Mouse (Mus musculus) leukemia stem cell, adult 10-12 weeks (primary cell): ENCODE results near the gene Pip4k2c. TPM values are rescaled to one million over a fixed set of nuclear protein-coding genes. Genes with fewer than 3 reads are reported as not detected.

Source experiments
- polyA plus RNA-seq: library from polyadenylated mRNA; stranded (reverse); fragments of >175 nt; gene quantifications from 2 replicates; pipeline ENCODE4 v1.2.3, GENCODE M21; 2012; ENCODE audit warnings: low replicate concordance

The Pip4k2c gene
- polyA plus RNA-seq: 42.0 and 97.1 TPM in 2 replicates

GRCm38 (mm10) chr10:127211414-127211854, at the start of gene Pip4k2c:
Gene Pip4k2c, minus strand, starts transcription at chr10:127211585.

GRCm38 (mm10) chr10:127195328-127196129, 15.9 kb downstream of the Pip4k2c start, which contains the start of gene Dtx3:
Gene Dtx3, minus strand, starts transcription at chr10:127195728.

GRCm38 (mm10) chr10:127189651-127190381, 21.6 kb downstream of the Pip4k2c start, which contains the start of gene Arhgef25:
Gene Arhgef25, minus strand, starts transcription at chr10:127190083.

GRCm38 (mm10) chr10:127179871-127180694, 31.3 kb downstream of the Pip4k2c start, which contains the start of gene Slc26a10:
Gene Slc26a10, minus strand, starts transcription at chr10:127180645.

GRCm38 (mm10) chr10:127164631-127165353, 46.6 kb downstream of the Pip4k2c start, which contains the start of gene B4galnt1:
Gene B4galnt1, plus strand, starts transcription at chr10:127165225.

Other genes starting within 250 kb of the Pip4k2c start
- gene Ctdsp2, start 232.9 kb downstream of the Pip4k2c start, polyA plus RNA-seq: 54.0 and 101 TPM in 2 replicates
- gene Avil, start 210.9 kb downstream of the Pip4k2c start, polyA plus RNA-seq: 0.24 and 0.36 TPM in 2 replicates
- gene Tsfm, start 180.7 kb downstream of the Pip4k2c start, polyA plus RNA-seq: 75.8 and 81.5 TPM in 2 replicates
- gene Mettl1, start 170.2 kb downstream of the Pip4k2c start, polyA plus RNA-seq: 10.1 and 35.2 TPM in 2 replicates
- 0.23 and 0.30 TPM in 2 replicates for gene Eef1akmt3, start 170.1 kb downstream of the Pip4k2c start, polyA plus RNA-seq
- not detected in 2 replicates for gene Cyp27b1, start 163.3 kb downstream of the Pip4k2c start, polyA plus RNA-seq
- 1.2 and 3.2 TPM in 2 replicates for gene March9, start 151.4 kb downstream of the Pip4k2c start, polyA plus RNA-seq
- 1,058 and 1,859 TPM in 2 replicates for gene Cdk4, start 148.1 kb downstream of the Pip4k2c start, polyA plus RNA-seq
- 19.4 and 24.4 TPM in 2 replicates for gene Tspan31, start 141.3 kb downstream of the Pip4k2c start, polyA plus RNA-seq
- gene Agap2, start 136.3 kb downstream of the Pip4k2c start, polyA plus RNA-seq: 26.3 and 51.9 TPM in 2 replicates
- gene Os9, start 90.5 kb downstream of the Pip4k2c start, polyA plus RNA-seq: 127 and 168 TPM in 2 replicates
- 119 and 242 TPM in 2 replicates for gene B4galnt1, start 46.4 kb downstream of the Pip4k2c start, polyA plus RNA-seq
- gene Slc26a10, start 30.9 kb downstream of the Pip4k2c start, polyA plus RNA-seq: 0.11 and 0.35 TPM in 2 replicates
- gene Arhgef25, start 21.5 kb downstream of the Pip4k2c start, polyA plus RNA-seq: 26.0 and 48.2 TPM in 2 replicates
- gene Dtx3, start 15.9 kb downstream of the Pip4k2c start, polyA plus RNA-seq: 180 and 400 TPM in 2 replicates
- gene Kif5a, start 51.8 kb upstream of the Pip4k2c start, polyA plus RNA-seq: 0.28 and 0.67 TPM in 2 replicates
- gene Dctn2, start 54.8 kb upstream of the Pip4k2c start, polyA plus RNA-seq: 141 and 189 TPM in 2 replicates
- gene Mbd6, start 77.4 kb upstream of the Pip4k2c start, polyA plus RNA-seq: 482 and 702 TPM in 2 replicates
- gene Mars, start 100.2 kb upstream of the Pip4k2c start, polyA plus RNA-seq: 21.6 and 105 TPM in 2 replicates
- 11.2 and 19.8 TPM in 2 replicates for gene Arhgap9, start 110.4 kb upstream of the Pip4k2c start, polyA plus RNA-seq
- not detected in 2 replicates for gene Gli1, start 130.4 kb upstream of the Pip4k2c start, polyA plus RNA-seq
- gene Inhbe, start 142.8 kb upstream of the Pip4k2c start, polyA plus RNA-seq: not detected in 2 replicates
- gene Inhbc, start 158.8 kb upstream of the Pip4k2c start, polyA plus RNA-seq: not detected in 2 replicates
- 89.6 and 133 TPM in 2 replicates for gene R3hdm2, start 168.7 kb upstream of the Pip4k2c start, polyA plus RNA-seq